Mouse (Mus musculus): Measurements from ENCODE around the gene Smyd3.

Gene Smyd3

DNA sequence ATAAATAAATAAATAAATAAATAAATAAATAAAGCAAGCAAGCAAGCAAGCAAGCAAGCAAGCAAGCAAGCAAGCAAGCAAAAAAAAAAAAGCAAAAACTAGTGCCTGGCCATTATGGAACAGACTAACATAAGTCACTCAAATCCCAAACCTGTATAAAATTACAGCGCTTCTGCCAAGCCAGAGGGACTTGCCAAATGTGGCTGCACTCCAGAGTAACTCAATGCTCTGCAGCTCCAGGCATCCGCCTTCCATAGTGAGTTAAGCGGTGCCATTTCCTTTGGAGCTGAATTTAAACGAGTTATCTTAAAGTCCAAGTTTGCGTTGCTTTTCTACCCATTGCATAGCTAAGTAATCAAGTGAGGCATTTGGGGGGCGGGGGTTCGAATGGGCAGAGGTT is 410.6 kb downstream of the Smyd3 start:
- peak; percentile 15 for DNase-seq

GRCm38 (mm10) chr1:179106702-179107145 is 411.1 kb downstream of the Smyd3 start:
- peak; percentile 76 for DNase-seq

GRCm38 (mm10) chr1:179106103-179106701 is 411.6 kb downstream of the Smyd3 start:
- peak; percentile 67 for DNase-seq

DNA sequence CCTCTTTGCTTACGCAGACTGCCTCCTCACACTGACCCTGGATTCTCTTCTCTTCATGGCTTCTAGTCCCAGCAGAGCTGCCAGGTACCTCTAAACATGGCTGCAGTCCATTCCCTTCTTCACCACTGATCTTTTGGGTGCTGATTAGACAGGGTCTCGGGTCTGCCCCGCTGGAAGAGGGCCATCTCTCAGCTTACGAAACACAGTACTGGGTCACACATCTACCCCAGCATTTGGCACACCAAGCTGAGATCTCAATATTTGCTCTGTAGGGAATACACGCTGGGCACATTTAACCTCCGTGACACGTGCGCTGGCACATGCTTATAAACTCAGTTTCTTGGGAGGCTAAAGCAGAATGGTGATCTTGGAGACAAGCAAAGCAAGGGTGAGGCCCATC is 413.4 kb downstream of the Smyd3 start:
- DNase-seq = no peak

DNA sequence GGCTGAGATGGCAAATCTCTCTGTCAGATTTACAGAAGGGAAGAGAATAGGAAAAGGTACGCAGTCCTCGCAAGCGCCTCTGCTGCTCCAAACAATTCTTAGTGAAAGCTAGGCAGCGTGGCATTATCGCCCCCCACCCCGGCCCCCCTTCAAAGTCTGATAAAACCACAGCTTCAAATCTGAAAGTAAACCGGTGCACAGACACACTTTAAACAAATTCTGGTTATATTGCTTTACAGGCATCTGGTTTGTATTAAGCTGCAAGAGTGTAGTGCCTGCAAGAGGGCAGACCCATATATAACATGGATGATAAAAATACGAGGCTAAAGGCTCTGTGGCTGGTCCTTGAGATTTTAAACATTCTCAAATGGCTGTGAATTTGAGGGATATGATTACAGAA is 420.8 kb downstream of the Smyd3 start:
- DNase-seq = no peak

- DNase-seq = peak; percentile 15
Observed at GRCm38 (mm10) chr1:179096323-179096722, 421.5 kb downstream of the Smyd3 start.

GRCm38 (mm10) chr1:179089174-179089573 is 428.7 kb downstream of the Smyd3 start:
- no peak for DNase-seq

GRCm38 (mm10) chr1:179087033-179087998 is 430.5 kb downstream of the Smyd3 start:
- peak; percentile 51 for DNase-seq

DNA sequence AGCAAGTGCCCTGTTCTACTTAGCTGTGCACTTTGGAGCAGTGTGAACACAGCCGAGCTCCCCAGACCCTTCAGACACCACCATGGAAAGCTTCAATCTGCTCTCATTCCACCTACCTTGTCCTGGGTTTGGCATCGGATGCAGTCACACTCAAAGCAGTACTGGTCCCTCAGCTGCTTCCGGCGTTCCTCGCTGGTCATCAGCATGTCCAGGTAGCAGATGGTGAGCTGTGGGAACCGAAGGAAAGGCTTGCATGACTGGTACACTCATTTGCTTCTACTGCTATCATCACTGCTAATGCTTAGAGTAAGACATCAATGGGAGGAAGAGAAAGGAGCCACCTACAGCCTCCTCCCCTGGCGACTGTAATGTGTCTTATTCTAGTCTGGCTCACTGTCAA is 431.6 kb downstream of the Smyd3 start:
- DNase-seq = no peak

- no peak for DNase-seq
Observed at GRCm38 (mm10) chr1:179083098-179083497, 434.7 kb downstream of the Smyd3 start.

GRCm38 (mm10) chr1:179073846-179074245 is 444.0 kb downstream of the Smyd3 start:
- no peak for DNase-seq

- DNase-seq = no peak
Observed at GRCm38 (mm10) chr1:179072935-179073654, 444.7 kb downstream of the Smyd3 start.

DNA sequence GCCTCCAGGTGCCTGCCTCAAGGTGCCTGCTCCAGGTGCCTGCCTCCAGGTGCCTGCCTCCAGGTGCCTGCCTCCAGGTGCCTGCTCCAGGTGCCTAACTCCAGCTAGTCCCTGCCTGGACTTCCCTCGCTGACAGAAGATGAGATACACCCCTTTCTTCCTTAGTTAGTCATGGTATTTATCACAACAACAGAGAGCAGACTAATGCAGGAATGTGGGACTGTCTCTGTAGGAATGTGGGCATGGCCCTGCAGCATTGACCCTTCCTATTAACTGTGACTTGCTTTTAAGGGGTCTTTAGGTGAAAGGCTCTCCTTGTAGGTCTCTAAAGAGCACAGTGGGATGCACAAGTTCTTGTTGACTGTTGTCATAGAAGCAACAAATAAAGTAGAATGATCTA is 445.4 kb downstream of the Smyd3 start:
- no peak for DNase-seq

DNA sequence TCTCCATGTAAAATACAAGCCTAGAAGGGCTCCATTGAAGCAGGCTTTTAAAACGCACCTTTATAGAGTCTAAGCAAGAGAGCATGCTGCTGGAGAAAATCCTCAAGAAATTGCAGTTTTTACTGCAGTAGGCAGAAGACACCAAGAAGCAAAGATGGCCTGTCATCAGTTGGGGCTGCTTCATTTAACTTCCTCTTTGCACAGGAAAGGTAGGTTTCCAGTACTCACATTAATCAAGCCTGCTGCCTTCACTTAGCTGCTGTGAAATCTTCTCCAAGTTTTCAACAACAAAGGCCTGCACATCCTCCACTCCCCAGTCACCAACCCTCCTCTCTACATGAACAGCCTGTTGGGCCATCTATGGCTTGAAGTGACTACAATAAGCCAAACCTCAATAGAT is 448.9 kb downstream of the Smyd3 start:
- DNase-seq = no peak

DNA sequence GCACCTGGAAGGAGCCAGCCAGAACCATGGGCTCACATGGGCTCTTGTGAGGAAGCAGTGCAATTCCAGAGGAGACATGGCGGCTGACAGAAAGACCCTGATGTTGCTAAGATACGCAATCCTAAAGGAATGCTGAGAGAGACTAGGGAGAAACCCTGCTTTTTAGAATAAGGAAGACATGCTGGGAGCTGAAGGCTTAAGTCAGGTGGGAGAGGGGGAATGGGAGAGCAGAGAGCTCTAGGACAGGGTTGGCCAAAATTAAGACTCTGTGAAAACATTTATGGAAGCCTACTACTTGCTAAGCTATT is 452.6 kb downstream of the Smyd3 start:
- DNase-seq = no peak

DNA sequence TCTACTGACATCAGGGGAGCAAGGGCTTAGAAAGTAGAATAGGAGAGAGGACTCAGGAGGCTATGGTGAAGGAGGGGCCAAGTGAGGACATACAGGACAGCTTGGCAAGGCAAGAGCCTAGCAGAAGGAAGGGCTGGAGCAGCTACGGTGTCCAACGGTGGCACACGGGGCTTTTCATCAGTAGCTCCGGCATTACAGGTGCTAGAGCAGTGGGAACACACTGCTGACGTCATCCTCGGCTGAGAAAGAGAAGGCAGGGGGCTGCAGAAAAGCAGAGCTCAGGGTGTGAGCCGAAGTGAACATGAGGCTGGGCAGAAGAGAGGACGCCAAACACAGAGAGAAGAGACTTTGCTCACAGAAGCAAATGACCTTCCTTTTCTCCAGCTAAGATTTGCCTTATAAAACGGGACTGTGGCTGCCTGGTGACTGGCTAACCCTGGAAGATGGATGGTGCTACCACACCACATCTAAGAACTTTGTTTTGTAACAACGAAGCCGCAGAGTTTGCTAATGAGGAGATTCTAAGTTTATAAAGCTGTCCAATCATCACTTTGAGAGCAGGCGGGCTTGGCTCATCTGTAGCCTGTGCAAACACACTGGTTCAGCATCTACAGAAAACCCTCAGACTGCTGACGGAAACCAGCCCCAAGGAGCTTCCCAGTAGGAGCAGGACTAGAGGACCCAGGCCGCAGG is 453.1 kb downstream of the Smyd3 start:
- no peak for DNase-seq

DNA sequence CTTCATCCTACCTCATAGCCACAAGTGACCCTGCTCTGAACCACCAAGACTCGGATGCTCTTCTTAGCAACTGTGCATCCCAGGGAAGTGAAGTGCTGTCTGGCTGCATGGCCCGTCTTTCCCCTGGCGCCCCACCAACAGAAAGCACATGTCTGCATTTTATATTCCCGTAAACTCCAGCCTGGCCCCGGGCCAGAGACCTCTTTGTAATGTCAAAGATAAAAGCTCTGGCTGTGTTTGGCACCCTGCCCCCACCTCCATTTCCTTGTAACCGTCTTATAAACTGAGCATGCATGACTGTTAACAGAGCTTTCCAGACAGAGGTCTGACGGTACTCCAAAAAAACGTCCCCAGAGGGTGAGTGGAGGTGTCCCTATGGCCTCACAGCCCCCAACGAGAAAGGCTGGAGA is 456.1 kb downstream of the Smyd3 start:
- DNase-seq = peak; percentile 59

DNA sequence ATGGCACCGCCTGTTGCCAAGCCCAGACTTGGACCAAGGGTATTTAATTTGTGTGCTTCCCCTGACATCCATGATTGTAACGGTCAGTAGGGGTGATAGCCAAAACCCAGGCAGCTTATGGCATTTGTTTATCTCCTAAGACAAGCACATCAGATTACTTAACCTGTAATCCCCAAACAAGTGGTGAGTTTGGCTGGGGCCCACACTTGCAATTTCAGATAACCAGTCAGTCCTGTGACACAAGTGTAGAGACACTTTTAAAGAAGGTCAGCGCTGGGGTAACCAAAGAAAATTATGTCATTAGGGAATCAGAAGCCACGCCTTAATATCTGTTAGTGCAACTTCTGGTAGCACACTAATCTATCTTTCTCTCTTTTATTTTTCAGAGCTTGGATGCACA is 456.8 kb downstream of the Smyd3 start:
- DNase-seq = no peak

GRCm38 (mm10) chr1:179060113-179060955 is 457.5 kb downstream of the Smyd3 start:
- peak; percentile 44 for DNase-seq

- no peak for DNase-seq
Observed at GRCm38 (mm10) chr1:179059286-179060112, 458.3 kb downstream of the Smyd3 start.

DNA sequence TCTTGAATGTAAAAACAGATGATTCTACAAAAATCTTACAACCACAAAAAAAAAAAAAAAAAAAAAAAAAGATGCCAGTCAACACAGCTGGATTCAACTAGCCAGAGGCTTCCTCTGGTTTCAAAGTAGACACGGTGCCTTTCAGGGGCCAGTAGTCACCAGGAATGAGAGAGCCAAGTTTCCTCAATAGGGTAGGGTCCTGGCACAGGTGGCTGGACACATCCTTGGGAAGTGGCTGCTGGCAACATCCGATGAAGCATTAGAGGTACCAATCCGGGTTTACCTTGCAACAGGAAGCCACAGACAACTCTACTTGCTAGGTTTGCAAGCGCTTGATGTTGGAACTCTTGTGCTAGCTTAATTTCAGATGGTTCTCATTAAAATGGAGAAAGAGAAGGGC is 459.2 kb downstream of the Smyd3 start:
- DNase-seq = no peak
